Mouse (Mus musculus): ENCODE results near the gene 1190005I06Rik.

The 1190005I06Rik gene

DNA sequence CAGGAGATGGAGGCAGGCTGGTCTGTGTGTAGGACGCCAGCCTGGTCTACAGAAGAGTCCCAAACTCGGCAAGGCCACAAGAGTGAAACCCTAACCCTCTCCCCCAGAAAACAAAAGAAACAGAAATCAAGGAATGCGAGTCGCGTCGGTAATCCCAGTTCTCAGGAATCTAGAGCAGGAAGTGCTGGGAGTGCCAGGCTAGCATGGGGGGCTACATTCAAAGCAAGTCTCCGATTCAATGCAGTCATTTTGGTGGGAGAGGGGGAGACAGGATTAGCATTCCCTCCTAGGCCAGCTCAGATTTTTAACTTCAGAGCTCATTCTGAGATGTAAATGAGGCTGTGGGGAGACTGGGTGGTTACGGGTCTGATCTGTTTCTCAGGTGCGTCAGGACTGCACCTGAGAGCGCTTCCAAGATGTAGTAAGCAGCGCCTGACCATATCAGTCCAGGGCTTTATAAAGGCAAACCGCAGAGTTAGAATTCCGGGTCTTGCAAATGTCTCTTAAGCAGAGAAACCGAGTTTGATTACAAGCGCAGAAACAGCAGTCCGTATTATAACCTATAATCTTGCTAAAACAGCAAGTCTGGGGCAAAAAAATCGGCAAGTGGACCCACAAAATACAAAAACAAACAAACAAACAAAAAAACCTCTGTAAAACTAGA, 19.5 kb upstream of the 1190005I06Rik start:
- DNase-seq = no peak

DNA sequence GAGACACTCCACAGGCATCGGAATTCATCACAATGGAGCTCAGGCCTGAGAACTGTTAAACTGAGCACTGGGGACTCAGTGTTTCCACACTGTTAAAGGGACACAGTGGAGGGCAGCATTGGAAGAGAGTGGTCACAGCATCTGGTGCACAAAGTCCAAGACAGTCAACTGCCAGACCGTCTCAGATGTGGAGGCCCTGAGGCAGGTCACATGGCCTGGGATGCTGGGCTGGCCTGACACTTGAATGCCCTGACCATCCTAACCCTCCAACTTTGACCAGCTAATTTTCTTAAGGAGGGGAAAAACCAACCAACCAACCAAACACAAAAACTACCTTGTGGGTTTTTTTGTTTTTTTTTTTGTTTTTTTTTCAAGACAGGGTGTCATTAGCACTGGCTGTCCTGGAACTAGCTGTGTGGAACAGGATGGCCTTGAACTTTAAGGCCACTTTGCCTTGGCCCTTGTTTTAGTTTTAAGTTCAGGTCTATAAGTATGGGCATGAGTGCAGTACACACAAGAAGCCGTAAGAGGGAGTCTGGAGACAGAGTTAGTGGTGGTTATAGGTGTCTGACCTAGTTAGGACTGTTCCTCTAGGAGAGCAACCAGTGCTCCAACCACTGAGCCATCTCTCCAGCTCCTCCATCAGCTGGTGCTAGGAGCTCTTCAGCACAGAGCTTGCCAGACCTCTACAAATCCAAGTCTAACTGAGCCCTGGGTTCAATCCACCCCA, 18.5 kb upstream of the 1190005I06Rik start:
- peak; percentile 27 for DNase-seq

DNA sequence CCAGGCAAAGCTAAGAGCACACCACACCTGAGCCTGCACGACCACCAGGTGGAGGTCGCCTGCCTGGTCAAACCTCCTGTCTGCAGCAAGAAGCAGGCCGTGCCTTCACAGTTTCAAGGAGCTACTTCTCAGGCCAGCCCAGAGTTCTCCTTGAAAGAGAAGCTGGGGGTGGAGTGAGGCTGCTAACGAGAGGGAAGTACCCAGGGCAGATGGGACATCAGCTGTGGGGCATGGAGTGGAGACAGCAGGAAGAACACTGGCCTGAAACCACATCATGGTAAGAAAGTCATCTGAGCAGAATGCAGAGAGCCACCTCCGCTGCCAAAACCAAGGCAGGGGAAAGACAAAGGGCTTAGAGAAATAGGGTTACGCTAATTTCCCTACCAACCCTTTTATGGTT, 17.1 kb upstream of the 1190005I06Rik start:
- no peak for DNase-seq

DNA sequence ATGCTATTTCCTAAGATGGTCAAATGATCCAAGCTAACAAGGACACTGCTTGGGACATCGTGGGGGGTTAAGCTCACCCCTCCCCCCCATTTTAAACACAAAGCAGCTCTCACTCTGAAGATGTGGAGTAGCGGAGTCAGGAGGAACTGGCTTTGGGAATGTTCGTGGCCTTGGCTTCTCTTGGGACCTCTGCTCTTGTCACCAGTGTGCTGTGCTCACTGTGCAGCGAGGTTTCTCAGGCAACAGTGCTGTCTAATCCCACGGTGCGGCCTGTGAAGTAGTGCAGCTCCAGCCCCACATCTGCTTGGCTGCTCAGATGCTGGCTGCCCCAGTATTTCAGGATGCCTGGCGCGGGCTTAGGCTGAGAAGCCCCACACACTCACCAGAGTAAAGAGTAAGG, 10.0 kb upstream of the 1190005I06Rik start:
- no peak for DNase-seq

DNA sequence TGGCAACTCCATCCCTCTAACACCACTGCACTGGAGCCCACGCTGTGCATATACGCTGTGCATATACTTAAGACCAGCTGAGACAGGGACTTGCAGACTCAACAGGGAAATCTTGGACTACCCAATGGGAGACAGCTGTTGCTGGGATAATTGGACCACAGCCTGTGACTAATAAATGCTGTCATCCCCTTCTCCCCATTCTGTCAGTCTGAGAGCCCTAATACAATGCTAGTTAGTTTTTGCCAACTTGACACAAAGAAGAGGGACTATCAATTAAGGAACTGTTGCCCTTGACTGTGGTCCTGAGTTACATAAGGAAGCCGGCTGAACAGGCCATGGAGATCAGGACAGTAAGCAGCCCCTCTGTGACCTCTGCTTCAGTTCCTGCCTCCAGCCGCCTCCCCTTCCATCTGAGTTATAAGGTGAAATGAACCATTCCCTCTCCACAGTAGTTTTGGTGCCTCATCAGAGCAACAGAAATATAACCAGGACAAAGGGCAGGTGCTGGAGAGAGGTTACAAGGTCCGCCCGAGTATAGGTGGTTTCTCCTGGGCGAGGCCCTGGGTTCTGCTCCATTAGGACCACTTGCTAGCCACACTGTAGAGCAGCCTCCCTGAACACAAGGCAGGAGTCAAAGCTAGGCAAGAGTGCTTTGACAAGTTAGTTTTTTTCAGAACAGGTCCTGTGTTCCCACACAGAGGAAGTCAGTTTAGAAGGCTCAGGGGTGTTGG, 9.1 kb upstream of the 1190005I06Rik start:
- no peak for DNase-seq

DNA sequence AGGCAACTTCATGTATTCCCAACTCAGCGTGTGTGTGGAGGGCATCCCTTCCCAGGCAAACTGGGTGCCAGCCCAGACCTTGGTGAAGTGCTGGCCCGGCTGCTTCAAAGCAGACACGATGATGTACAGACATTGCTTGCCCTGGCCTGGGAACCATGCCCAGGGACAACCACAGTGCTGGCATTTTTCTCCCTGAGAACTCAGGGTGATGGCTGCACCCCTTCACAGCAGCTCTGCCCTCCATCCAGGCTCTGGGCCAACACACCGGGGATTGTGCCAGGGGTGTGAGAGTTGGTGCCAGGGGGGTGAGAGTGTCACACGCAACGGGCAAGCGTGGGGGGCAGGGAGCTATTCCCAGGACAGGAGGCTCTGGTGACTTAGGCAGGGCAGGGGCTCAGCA, 2.8 kb downstream of the 1190005I06Rik start:
- no peak for DNase-seq

DNA sequence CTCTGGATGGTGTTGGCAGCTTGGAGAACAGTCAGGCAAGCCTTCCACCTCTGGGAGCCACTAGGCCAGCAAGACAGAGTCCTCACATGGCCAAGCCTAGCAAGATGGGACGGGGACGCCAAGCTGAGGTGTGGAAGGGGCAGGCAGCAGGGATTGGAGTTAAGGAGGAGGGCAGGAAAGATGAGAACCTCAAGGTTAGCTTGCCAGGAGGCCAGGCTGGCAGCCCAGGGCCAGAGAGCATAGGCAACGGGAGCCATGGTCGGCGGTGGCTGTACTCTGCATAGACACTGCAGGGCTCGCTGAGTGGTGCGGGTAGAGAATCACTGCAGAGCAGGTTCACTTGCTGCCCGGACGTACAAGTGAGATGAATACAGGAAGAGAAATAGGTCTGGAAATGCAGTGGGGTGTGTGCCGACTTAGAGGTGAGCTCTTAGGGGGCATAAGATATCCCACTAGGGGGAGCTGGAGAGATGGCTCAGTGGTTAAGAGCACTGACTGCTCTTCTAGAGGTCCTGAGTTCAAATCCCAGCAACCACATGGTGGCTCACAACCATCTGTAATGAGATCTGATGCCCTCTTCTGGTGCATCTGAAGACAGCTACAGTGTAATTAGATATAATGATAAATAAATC, 5.3 kb downstream of the 1190005I06Rik start:
- no peak for DNase-seq

DNA sequence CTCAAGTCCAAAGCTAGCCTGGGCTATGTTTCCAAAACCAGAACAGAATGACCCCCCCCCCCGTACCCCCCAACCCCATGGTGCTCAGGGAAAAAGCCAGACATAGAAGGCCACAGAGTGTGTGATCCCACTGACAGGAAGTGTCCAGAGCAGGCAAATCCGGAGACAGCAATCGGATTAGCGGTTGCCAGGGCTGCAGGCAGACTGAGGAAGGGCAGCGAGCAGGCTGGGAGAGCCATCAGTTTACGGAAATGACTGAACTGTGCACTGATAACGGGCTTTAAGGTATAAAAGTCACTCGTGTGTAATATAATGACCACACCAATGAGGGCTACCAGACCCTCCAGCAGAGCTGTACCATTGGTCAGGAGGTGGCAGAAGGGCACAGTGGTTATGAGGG, 6.2 kb downstream of the 1190005I06Rik start:
- no peak for DNase-seq

DNA sequence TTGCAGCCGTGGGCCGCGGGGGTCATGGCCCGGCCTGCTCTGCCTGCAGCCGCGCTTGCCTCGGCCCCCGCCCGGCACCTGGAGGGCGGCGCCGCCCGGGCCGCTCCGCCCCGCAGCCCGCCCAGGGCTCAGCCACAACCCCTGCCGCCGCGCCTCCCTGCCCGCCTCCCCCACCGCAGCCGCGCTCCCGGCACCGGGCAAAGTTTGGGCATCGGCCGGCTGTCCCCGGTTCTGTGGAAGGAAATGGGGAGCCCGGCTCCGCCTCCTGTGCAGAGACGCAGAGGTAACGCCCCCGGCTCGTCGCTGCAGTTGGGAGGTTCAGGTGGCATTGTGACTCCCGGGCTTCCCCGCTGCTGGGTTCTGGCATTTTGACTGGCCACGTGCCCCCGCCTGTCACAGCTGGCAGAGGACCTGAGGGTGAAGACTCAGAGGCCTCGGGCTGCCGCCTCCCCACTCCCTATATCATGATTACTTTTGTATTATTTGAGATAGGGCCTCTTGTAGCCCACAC, 13.0 kb downstream of the 1190005I06Rik start:
- peak; percentile 57 for DNase-seq

DNA sequence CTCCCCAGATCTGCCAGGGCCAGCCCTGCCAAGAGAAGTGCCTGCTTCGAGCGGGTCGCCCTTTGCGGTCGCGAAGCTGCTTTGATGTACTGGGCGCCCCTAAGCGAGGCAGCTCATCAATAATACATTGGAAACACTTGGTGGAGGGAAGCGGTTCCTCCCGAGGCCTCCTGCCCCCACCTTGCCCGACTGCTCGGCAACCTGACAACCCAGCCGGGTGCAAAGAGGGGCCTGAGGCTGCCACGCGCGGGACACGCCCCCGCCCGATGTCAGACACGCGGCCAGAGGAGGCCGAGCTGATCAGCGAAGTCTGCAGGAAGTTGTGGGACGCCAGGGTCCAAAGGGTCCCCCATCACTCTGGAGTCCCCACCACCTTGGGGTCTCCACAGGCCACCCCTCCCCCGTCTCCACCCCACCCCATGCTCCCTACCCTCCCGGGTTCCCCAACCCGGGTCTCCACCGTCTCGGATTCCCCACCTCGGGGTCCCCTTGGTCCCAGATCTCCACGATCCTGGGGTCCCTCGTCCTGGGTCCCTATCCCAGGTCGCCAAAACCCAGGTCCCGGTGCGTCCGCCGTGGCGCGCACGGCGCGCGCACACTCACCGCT, 13.7 kb downstream of the 1190005I06Rik start:
- no peak for DNase-seq

DNA sequence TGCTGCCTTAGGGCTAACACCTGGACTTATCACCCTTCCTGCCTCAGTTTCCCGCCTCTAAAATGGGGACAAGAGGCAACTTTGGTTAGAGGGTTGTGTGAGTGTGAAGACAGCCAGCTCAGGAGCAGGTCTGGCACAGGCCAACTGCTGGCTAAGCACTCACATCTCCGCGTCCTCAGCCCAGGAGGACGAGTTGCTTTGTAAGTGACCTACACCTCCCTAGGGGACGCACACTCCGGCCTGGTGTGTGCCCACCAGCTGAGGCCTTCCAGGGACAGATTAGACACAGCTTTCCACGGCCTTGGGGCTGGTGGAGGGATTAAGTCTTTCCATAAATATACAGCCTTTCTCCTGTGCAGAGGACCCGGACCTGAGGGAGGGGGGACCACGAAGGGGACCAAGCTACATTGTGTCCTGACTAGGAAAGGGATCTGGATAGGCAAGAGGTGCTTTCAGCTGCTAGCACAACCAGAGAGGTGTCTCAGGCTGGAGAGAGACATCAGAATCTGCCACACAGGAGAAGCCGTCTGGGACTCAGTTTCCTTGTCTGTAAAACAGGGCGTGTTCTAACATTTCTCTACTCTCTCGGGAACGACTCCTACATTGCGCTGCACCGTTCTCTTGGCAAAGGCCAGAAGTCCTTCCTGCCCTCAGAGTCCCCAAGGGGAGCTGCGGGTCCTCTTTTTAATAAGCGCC, 14.3 kb downstream of the 1190005I06Rik start:
- no peak for DNase-seq

DNA sequence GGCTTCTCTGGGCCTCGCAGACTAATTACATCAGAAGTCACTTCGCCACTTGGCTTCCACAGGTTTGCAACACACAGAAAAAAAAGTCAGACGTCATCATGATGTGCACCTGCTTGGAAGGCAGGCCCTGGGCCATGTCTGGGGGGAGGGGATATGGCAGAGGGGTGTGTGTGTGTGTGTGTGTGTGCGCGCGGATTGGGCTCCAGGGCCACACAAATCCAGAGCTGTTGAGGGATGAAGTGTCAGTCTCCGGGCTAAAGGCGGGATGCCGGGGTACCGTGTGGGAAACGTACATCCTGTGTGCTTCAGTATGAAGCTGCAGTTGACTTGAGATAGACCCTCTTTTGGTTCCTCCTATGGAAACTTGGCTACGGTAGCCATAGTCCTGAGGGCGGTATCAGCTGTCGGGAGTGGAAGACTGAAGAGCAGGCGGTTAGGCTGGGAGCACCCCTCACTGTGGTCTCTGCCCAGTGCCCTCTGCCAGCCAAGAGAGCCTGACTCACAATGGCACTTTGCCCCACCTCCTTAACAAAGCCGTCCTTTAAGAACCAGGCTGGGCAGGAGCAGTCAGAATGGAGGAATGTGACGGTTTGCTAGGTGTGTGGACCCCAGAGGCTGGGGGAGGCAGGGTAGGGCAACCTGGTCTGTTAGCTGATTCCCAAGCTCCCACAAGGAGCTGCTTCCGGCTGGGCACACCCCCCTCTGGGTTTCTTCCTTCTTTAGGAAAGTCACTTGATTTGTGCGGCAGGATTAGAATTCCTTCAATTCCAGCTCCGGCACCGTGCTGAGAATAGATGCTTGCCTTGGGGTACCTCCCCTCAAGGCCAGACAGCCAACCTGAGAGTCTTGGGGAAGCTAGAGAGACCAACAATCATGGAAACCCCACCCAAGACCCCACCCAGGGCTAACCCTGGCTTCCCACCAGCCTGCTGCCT, 15.7 kb downstream of the 1190005I06Rik start:
- DNase-seq = no peak

DNA sequence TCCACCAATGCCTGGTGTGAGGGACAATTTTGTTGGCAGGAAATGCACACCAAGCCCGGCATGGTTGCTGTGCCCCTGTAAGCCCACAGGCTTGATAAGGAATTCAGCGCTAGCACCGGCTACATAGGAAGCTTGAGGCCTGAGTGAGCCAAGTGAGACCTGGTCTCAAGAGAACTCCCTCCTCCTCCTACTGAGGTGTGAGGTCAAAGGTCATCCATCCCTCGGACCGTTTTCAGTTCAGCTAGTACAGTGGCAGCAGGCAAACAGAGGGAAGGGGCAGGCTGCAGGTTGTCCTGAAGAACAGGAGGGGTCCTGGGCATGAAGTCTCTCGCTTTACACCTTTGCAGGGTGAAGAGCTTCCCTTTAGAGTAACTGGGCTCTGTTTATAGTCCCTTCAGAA, 16.6 kb downstream of the 1190005I06Rik start:
- DNase-seq = no peak

DNA sequence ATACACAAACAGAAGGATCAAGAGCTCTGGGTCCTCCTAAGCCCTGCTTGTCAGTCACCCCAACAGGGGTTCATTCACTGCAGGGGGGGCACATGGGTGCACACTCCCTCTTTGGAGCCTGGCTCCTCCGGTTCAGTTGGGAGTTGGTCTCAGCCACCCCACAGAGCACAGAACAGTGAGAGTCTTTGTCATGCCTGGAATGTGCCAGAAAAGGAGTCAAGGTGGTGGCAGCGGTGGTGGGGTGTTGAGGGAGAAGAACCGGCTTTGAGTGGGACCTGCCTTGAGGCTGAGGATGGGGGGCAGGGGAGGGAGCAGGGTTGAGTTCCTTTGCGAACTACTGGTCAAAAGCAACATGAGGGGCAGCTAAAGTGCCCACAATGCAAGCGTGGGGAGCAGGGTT, 17.4 kb downstream of the 1190005I06Rik start:
- no peak for DNase-seq

DNA sequence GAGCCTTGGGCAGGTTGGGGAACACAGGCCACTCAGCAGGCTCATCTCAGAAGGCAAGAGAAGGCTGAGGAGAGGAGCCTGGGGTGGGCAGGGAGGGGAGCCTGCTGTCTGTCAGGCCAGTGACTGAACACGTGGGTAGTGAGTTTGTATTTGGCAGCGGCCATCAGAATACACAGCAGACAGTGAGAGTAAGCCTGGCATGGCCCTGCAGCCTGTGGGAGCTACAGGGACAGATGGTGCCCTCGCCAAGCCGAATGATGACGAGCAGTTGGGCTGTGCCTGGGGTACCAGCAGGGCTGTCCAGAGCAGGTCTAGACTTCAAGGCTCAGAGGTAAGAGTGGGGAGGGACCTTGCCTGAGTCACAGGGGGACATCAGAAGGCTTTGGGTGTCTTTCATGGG, 20.1 kb downstream of the 1190005I06Rik start:
- no peak for DNase-seq

DNA sequence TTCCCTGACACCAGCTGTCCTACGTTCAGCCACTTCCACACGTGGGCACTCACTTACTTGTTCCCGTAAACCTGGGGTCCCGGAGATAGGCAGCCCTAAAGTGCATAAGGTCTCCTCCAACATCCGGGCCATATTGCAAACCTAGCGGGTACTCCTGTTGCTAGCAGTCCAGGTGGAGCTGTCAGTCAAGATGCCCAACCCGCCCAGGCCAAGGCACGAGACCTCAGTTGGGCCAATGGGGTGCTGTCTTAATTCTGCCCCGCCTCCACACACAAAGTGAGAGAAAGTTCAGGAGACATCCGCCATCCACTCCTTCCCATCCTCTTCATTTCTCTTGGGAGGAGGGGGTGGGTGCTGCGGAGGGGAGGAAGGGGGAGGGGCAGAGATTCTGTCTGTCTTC, 21.0 kb downstream of the 1190005I06Rik start:
- DNase-seq = no peak

DNA sequence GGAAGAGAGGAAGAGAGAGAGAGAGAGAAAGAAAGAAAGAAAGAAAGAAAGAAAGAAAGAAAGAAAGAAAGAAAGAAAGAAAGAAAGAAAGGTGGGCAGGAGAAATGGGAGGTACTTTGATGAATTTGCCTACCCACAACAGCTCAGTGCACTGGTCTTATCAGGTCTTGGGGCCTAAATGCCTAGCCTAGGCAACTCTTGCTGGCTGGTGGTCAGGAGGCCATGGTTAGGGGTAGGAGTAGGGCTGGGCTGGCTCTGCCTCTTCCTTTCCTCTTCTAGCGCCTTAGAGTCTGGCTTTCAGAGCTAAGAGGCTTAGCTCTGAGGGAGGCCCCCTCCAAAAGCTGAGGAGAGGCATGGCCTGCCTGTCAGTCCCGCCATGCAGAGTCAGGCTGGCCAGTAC, 23.8 kb downstream of the 1190005I06Rik start:
- no peak for DNase-seq

DNA sequence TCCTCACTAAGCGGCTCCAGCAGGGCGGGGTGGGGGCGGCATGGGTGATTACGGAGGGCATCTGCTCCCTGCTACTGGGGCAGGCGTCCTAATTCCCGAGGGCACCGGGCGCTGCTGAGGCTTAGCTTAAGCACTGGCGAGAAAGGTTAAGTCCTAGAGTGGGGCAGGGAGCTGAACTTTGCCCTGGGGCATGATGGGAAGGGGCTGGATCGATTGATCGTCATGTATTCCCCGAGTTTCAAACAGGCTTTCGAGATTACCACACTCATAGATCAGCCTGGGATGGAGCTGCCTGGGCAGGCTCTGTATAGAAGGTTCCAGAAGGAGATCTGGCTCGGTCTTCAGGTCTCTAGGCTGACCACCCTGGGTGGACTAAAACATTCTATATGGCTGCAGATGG, 25.3 kb downstream of the 1190005I06Rik start:
- no peak for DNase-seq

DNA sequence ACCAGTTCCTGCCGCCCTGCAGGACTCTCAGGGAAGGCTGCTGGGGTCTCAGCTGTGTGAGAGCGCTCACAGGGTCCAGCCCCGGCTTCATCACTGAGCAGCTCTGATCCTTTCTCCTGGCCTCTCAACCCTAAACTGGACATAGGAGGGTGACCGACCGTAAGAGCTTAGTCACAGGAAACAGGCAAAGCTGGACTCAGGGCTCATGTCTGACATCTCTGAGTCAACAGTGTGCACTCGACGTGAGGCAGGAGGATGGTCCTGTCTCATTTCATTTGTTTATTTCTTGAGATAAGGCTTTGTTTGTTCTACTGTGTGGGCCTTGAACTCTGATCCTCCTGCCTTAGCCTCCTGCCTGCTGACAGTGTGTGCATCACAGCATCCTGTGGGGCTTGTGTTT, 27.0 kb downstream of the 1190005I06Rik start:
- no peak for DNase-seq

DNA sequence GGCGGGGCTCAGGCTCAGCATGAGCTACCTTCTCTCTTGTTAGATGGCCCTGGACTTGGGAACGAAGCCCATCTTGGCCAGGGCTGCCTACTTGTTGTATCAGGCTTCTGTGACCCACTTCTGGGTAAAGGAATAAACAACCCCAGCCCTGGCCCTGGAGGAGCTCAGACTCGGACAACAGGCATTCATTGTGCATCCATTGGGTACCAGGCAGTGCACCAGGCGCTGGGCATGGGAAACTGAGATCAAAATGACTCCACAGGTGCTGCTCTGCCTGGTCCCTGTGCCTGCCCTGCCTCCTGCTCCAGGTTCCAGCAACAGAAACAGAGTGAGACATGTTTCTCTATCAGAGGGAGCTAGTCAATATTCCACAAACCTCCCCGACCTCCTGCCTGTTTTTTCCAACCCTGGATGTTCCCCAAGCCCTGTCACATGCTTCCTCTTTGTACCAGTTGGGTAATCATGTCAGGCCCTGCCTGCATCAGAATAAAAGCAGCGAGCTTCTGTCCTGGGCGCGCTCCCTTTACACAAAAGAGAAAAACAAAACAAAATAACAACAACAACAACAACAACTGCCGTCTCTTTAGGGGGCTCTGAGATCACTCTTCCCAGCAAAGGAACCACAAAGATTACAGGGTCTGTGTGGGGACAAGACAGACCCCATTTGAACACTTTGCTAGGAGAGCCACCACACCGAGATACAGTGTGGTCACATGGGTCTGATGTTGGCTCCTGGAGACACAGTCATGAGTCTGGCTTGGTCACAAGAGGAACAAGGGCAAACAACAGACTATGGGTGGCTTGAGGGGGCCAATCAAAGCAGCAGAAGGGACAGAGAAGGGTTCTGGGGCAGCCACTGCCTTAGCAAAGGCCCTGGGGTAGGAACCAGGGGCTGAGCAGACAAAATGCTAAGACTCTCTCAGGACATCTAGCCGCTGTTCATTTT, 27.9 kb downstream of the 1190005I06Rik start:
- DNase-seq = no peak

All from liver (tissue).